Mouse (Mus musculus) heart, embryonic 14.5 days (tissue): ENCODE measurements around the gene Rab36. TPM values are rescaled to one million over a fixed set of nuclear protein-coding genes. Genes with fewer than 3 reads are reported as not detected.

Source experiments
- ATAC-seq: fragments of 200-750 bp; cut with Nextera tagmentation; 2 replicates; pipeline ENCODE4 v1.8.0; 2017; ENCODE audit warnings: low read depth, moderate TSS enrichment; ENCODE audit not compliant: insufficient number of reproducible peaks, insufficient read depth, low FRiP score
- H3K27ac ChIP-seq, 2 experiments: fragments of 200-500 bp in 1 of 2; fragments of 300-500 bp in 1 of 2; sonication (generic) in 1 of 2; replicated peaks in 1 of 2; 2 replicates each; pipeline ENCODE4 v1.5.1; 2012 to 2014; ENCODE audit warnings: low read depth in 2 of 2, low read length in 2 of 2, control low read depth in 1 of 2, mild to moderate bottlenecking in 1 of 2, mixed read lengths in 1 of 2; ENCODE audit not compliant: control insufficient read depth in 1 of 2, insufficient read depth in 1 of 2
- H3K27me3 ChIP-seq: fragments of 300-500 bp; sonication (generic); 2 replicates; pipeline ENCODE4 v1.6.1; 2014; ENCODE audit warnings: mild to moderate bottlenecking, low read length, control low read depth; ENCODE audit not compliant: control insufficient read depth, insufficient read depth
- H3K36me3 ChIP-seq: fragments of 300-500 bp; sonication (generic); 2 replicates; pipeline ENCODE4 v1.6.1; 2014; ENCODE audit warnings: mild to moderate bottlenecking, control low read depth, low read length, mixed read lengths; ENCODE audit not compliant: control insufficient read depth, insufficient read depth
- H3K4me1 ChIP-seq, 2 experiments: fragments of 200-500 bp in 1 of 2; fragments of 300-500 bp in 1 of 2; sonication (generic) in 1 of 2; 2 replicates each; pipeline ENCODE4 v1.6.1; 2012 to 2014; ENCODE audit warnings: low read length in 2 of 2, control low read depth in 1 of 2, mixed read lengths in 1 of 2; ENCODE audit not compliant: control insufficient read depth in 2 of 2, insufficient read depth in 2 of 2
- H3K4me2 ChIP-seq: fragments of 300-500 bp; sonication (generic); 2 replicates; pipeline ENCODE4 v1.6.1; 2014; ENCODE audit warnings: mild to moderate bottlenecking, low read length
- H3K4me3 ChIP-seq, 2 experiments: fragments of 200-500 bp in 1 of 2; fragments of 300-500 bp in 1 of 2; sonication (generic) in 1 of 2; 2 replicates each; pipeline ENCODE4 v1.5.1; 2012 to 2014; ENCODE audit warnings: low read length in 2 of 2, mild to moderate bottlenecking in 2 of 2, control low read depth in 1 of 2, low read depth in 1 of 2, moderate library complexity in 1 of 2; ENCODE audit not compliant: control insufficient read depth in 1 of 2, insufficient read depth in 1 of 2
- H3K9ac ChIP-seq: fragments of 300-500 bp; sonication (generic); 2 replicates; pipeline ENCODE4 v1.6.1; 2014; ENCODE audit warnings: mild to moderate bottlenecking, low read length
- H3K9me3 ChIP-seq: fragments of 300-500 bp; sonication (generic); 2 replicates; pipeline ENCODE4 v1.6.1; 2016; ENCODE audit warnings: low read length, control low read depth; ENCODE audit not compliant: control insufficient read depth
- WGBS: fragments of 180-500 bp; shearing (Covaris S2); extraction: QIAGEN DNeasy Blood & Tissue Kit; methylation state at CpG from one replicate; pipeline ENCODE4 v1.1.7; 2014; 5-methylcytosine and 5-hydroxymethylcytosine counted together
- polyA plus RNA-seq: library from polyadenylated mRNA; unstranded; fragments of >200 nt; fragmentation: Nextera tagmentation; extraction: Ambion mirVana; gene quantifications from 2 replicates; pipeline ENCODE4 v1.2.1, GENCODE M21; 2014

Rab36 gene
- polyA plus RNA-seq, 1 experiment from 2014 or later, result 4.5 TPM

- Histone ChIP-seq H3K27me3 (peaks cover 25% of the 10 kb centered on the region), H3K9ac (no peak overlapping the region), H3K4me1 (peaks cover 32 to 43% of the 10 kb centered on the region in 2 experiments), H3K4me3 (no peak overlapping the region), H3K36me3 (no peaks in the 10 kb centered on the region), H3K9me3 (no peaks in the 10 kb centered on the region), H3K4me2 (no peak overlapping the region), H3K27ac (no peak overlapping the region)
- ATAC-seq, result no peak
- 53% methylated on average over 9 of the region's 9 CpGs for WGBS
These were observed 22.0 kb downstream of the Rab36 start for GRCm38 (mm10) chr10:75058761-75059395.

GRCm38 (mm10) chr10:75059396-75059795, 22.5 kb downstream of the Rab36 start:
- 0 out of 2 replicates have a peak, but pooled peaks cover under 1% of the 10 kb centered on the region for H3K36me3 ChIP-seq
- no peak overlapping the region for H3K9ac ChIP-seq
- H3K27ac ChIP-seq, result no peak overlapping the region
- 0 out of 4 replicates have a peak overlapping the region, but pooled peaks of 1 of the 2 experiments have one; percentile 90 for H3K4me3 ChIP-seq
- peaks cover 25% of the 10 kb centered on the region for H3K27me3 ChIP-seq
- no peaks in the 10 kb centered on the region for H3K9me3 ChIP-seq
- no peak for ATAC-seq
- H3K4me2 ChIP-seq, result peak overlapping the region; percentile 91
- 2% methylated on average over 11 of the region's 11 CpGs for WGBS
- H3K4me1 ChIP-seq, result peaks cover 28 to 43% of the 10 kb centered on the region in 2 experiments

- H3K9ac ChIP-seq, result peak within 1 kb of the TSS; percentile 85
- peak within 1 kb of the TSS; percentile 91 for H3K4me2 ChIP-seq
- peak within 1 kb of the TSS; percentile 89 to 90 for H3K4me3 ChIP-seq
- peak; percentile 84 for ATAC-seq
- peaks cover 25% of the 10 kb centered on the region for H3K27me3 ChIP-seq
- H3K4me1 ChIP-seq, result peaks cover 27 to 38% of the 10 kb centered on the region in 2 experiments
- no peaks in the 10 kb centered on the region for H3K9me3 ChIP-seq
- peak within 1 kb of the TSS in 1 of 2 experiments; percentile 28; a peak in 1 of 4 replicates for H3K27ac ChIP-seq
- H3K36me3 ChIP-seq, result 0 out of 2 replicates have a peak, but pooled peaks cover 4% of the 10 kb centered on the region
- 0% methylated on average over 39 of the region's 73 CpGs for WGBS
These were observed 23.5 kb downstream of the Rab36 start, which contains the start of gene Bcr for GRCm38 (mm10) chr10:75060217-75060842. Gene Bcr, plus strand, starts transcription at chr10:75060592.

GRCm38 (mm10) chr10:75060843-75061235, 24.0 kb downstream of the Rab36 start:
- peaks cover 25% of the 10 kb centered on the region for H3K27me3 ChIP-seq
- peak overlapping the region; percentile 91 for H3K4me2 ChIP-seq
- 0 out of 2 replicates have a peak, but pooled peaks cover 4% of the 10 kb centered on the region for H3K36me3 ChIP-seq
- 0% methylated on average over 35 of the region's 48 CpGs for WGBS
- H3K27ac ChIP-seq, result peak overlapping the region in 1 of 2 experiments; percentile 28; a peak in 1 of 4 replicates
- H3K9ac ChIP-seq, result peak overlapping the region; percentile 85
- H3K9me3 ChIP-seq, result no peaks in the 10 kb centered on the region
- H3K4me3 ChIP-seq, result peak overlapping the region; percentile 89 to 90
- ATAC-seq, result peak; percentile 5; the same call in 1 of the 2 replicates
- H3K4me1 ChIP-seq, result peaks cover 27 to 38% of the 10 kb centered on the region in 2 experiments

GRCm38 (mm10) chr10:75061341-75062188, 24.7 kb downstream of the Rab36 start:
- 2% methylated on average over 71 of the region's 71 CpGs for WGBS
- Histone ChIP-seq H3K27ac (no peak overlapping the region), H3K36me3 (0 out of 2 replicates have a peak, but pooled peaks cover 4% of the 10 kb centered on the region), H3K4me2 (peak overlapping the region; percentile 91), H3K4me1 (peaks cover 27 to 38% of the 10 kb centered on the region in 2 experiments), H3K27me3 (peaks cover 22% of the 10 kb centered on the region), H3K9ac (peak overlapping the region; percentile 85), H3K9me3 (no peaks in the 10 kb centered on the region), H3K4me3 (peak overlapping the region; percentile 89 to 90)
- no peak for ATAC-seq

- H3K9me3 ChIP-seq, result no peaks in the 10 kb centered on the region
- peak overlapping the region; percentile 85 for H3K9ac ChIP-seq
- H3K27me3 ChIP-seq, result peaks cover 15% of the 10 kb centered on the region
- peak overlapping the region; percentile 91 for H3K4me2 ChIP-seq
- H3K27ac ChIP-seq, result no peak overlapping the region
- no peak for ATAC-seq
- 0 out of 2 replicates have a peak, but pooled peaks cover 4% of the 10 kb centered on the region for H3K36me3 ChIP-seq
- H3K4me1 ChIP-seq, result peaks cover 27 to 38% of the 10 kb centered on the region in 2 experiments
- 20% methylated on average over 6 of the region's 6 CpGs for WGBS
- H3K4me3 ChIP-seq, result peak overlapping the region; percentile 89 to 90
These were observed 25.3 kb downstream of the Rab36 start for GRCm38 (mm10) chr10:75062189-75062561.

- peak overlapping the region; percentile 89 to 90 for H3K4me3 ChIP-seq
- H3K27me3 ChIP-seq, result peaks cover 11% of the 10 kb centered on the region
- H3K4me1 ChIP-seq, result peaks cover 27 to 41% of the 10 kb centered on the region in 2 experiments
- ATAC-seq, result no peak
- peak overlapping the region; percentile 91 for H3K4me2 ChIP-seq
- 0 out of 2 replicates have a peak, but pooled peaks cover 4% of the 10 kb centered on the region for H3K36me3 ChIP-seq
- H3K9ac ChIP-seq, result no peak overlapping the region
- WGBS, result 49% methylated on average over 6 of the region's 6 CpGs
- H3K9me3 ChIP-seq, result no peaks in the 10 kb centered on the region
- no peak overlapping the region for H3K27ac ChIP-seq
These were observed 25.8 kb downstream of the Rab36 start for GRCm38 (mm10) chr10:75062621-75063020.
